Mouse (Mus musculus): Measurements from ENCODE around the gene Qrsl1. TPM values are rescaled to one million over a fixed set of nuclear protein-coding genes. Genes with fewer than 3 reads are reported as not detected.

Gene Qrsl1
- total RNA-seq, 2 experiments from 2014 or later: 14.1 to 20.0 TPM

GRCm38 (mm10) chr10:43871458-43871857, 30.1 kb downstream of the Qrsl1 start:
- DNase-seq: no peak

GRCm38 (mm10) chr10:43870752-43871151, 30.8 kb downstream of the Qrsl1 start:
- peak; percentile 37 for DNase-seq

GRCm38 (mm10) chr10:43856351-43856750, 45.2 kb downstream of the Qrsl1 start:
- DNase-seq: no peak

GRCm38 (mm10) chr10:43855916-43856315, 45.6 kb downstream of the Qrsl1 start:
- no peak for DNase-seq

- no peak for DNase-seq
Measured at GRCm38 (mm10) chr10:43851898-43852297, 49.6 kb downstream of the Qrsl1 start.

GRCm38 (mm10) chr10:43849478-43849877, 52.1 kb downstream of the Qrsl1 start:
- no peak for DNase-seq

GRCm38 (mm10) chr10:43846141-43846622, 55.4 kb downstream of the Qrsl1 start:
- no peak for DNase-seq

GRCm38 (mm10) chr10:43845442-43845841, 56.1 kb downstream of the Qrsl1 start:
- no peak for DNase-seq

GRCm38 (mm10) chr10:43841441-43841840, 60.1 kb downstream of the Qrsl1 start:
- DNase-seq: no peak

- DNase-seq: no peak
Measured at GRCm38 (mm10) chr10:43832868-43833267, 68.7 kb downstream of the Qrsl1 start.

GRCm38 (mm10) chr10:43830251-43831018, 71.1 kb downstream of the Qrsl1 start:
- peak; percentile 2 for DNase-seq

- no peak for DNase-seq
Measured at GRCm38 (mm10) chr10:43828686-43829015, 72.9 kb downstream of the Qrsl1 start.

GRCm38 (mm10) chr10:43827958-43828685, 73.4 kb downstream of the Qrsl1 start:
- DNase-seq: no peak

- DNase-seq: no peak
Measured at GRCm38 (mm10) chr10:43826773-43827621, 74.5 kb downstream of the Qrsl1 start.

- no peak for DNase-seq
Measured at GRCm38 (mm10) chr10:43825696-43826095, 75.8 kb downstream of the Qrsl1 start.

- DNase-seq: no peak
Measured at GRCm38 (mm10) chr10:43824713-43825112, 76.8 kb downstream of the Qrsl1 start.

Other genes with a start within 250 kb of the Qrsl1 start
- 10 to 100 TPM; 24.2 to 33.2 TPM for gene Rtn4ip1, start 62 bp upstream of the Qrsl1 start, total RNA-seq (2021)
- 1 to 10 TPM; 3.8 to 5.6 TPM for gene Crybg1, start 247.1 kb upstream of the Qrsl1 start, total RNA-seq (2021)